9 mouse cellular contexts compared by ENCODE assay signal in genomic region chr6:114888922-114889321, GRCm38 (mm10).
DNase-seq lines count a peak whose midpoint lies in the region; ATAC-seq and TF ChIP-seq lines count a peak whose summit lies in the region.
"Had no signal": no experiment of that assay in that cellular context is flagged by ENCODE, and none has a peak within 500 bp of the region (broad histone marks: within the 10 kb centered on the region; RNA-seq: fewer than 3 reads in every experiment).

No protein-coding gene starts in this region.

- WGBS in embryonic facial prominence, embryonic 13.5 days, result 15% methylated on average over 13 of the region's 13 CpGs
- WGBS in limb, embryonic 11.5 days, result 35% methylated on average over 13 of the region's 13 CpGs
- WGBS in midbrain, postnatal 0 days, result 13% methylated on average over 13 of the region's 13 CpGs

- peak overlapping the region; percentile 81 for H3K27ac ChIP-seq in embryonic facial prominence, embryonic 13.5 days
- H3K27ac ChIP-seq in limb, embryonic 11.5 days (replicated peaks; ENCODE audit: low read depth, low read length), result peak overlapping the region; percentile 2; the same call in 1 of the 2 replicates
- peak overlapping the region; percentile 62 for H3K27ac ChIP-seq in midbrain, postnatal 0 days (ENCODE audit: low read depth, low read length)

- H3K27me3 ChIP-seq in embryonic facial prominence, embryonic 13.5 days, result no peaks in the 10 kb centered on the region
- no peaks in the 10 kb centered on the region for H3K27me3 ChIP-seq in limb, embryonic 11.5 days (ENCODE audit: control insufficient read depth, insufficient read depth, low read length)
- H3K27me3 ChIP-seq in midbrain, postnatal 0 days (ENCODE audit: insufficient read depth, low read length), result no peaks in the 10 kb centered on the region

- peak; percentile 64 for TF ChIP-seq CTCF in midbrain, postnatal 0 days (IDR thresholded peaks at IDR 0.05)

- peaks cover 89% of the 10 kb centered on the region for H3K4me1 ChIP-seq in embryonic facial prominence, embryonic 13.5 days
- peaks cover 54% of the 10 kb centered on the region for H3K4me1 ChIP-seq in limb, embryonic 11.5 days (ENCODE audit: control insufficient read depth, insufficient read depth, low read length)
- peaks cover 44% of the 10 kb centered on the region for H3K4me1 ChIP-seq in midbrain, postnatal 0 days (ENCODE audit: insufficient read depth, low read length)

- H3K36me3 ChIP-seq in embryonic facial prominence, embryonic 13.5 days, result peaks cover 48% of the 10 kb centered on the region
- no peaks in the 10 kb centered on the region for H3K36me3 ChIP-seq in limb, embryonic 11.5 days (ENCODE audit: control insufficient read depth, insufficient read depth, low read length)
- no peaks in the 10 kb centered on the region for H3K36me3 ChIP-seq in midbrain, postnatal 0 days (ENCODE audit: insufficient read depth, low read length)

- H3K9me3 ChIP-seq in embryonic facial prominence, embryonic 13.5 days, result no peaks in the 10 kb centered on the region
- H3K9me3 ChIP-seq in limb, embryonic 11.5 days (ENCODE audit: control insufficient read depth, low read length), result no peaks in the 10 kb centered on the region
- H3K9me3 ChIP-seq in midbrain, postnatal 0 days (ENCODE audit: low read length), result no peaks in the 10 kb centered on the region

- ATAC-seq in embryonic facial prominence, embryonic 13.5 days (ENCODE audit: insufficient number of reproducible peaks, insufficient read depth, low FRiP score, low TSS enrichment, low read depth), result peak; percentile 64; the same call in 1 of the 2 replicates
- peak; percentile 85 for ATAC-seq in limb, embryonic 11.5 days (ENCODE audit: insufficient number of reproducible peaks, low FRiP score, low TSS enrichment, low read depth)
- peak; percentile 35 for ATAC-seq in midbrain, postnatal 0 days (ENCODE audit: low FRiP score)

- no peak overlapping the region for H3K9ac ChIP-seq in embryonic facial prominence, embryonic 13.5 days
- no peak overlapping the region for H3K9ac ChIP-seq in limb, embryonic 11.5 days (ENCODE audit: low read length)
- no peak overlapping the region for H3K9ac ChIP-seq in midbrain, postnatal 0 days (replicated peaks; ENCODE audit: low read length, poor library complexity, severe bottlenecking)

- H3K4me2 ChIP-seq in embryonic facial prominence, embryonic 13.5 days, result peak overlapping the region; percentile 11; the same call in 1 of the 2 replicates
- no peak overlapping the region for H3K4me2 ChIP-seq in limb, embryonic 11.5 days (ENCODE audit: low read depth, severe bottlenecking)
- peak overlapping the region; percentile 7; the same call in 1 of the 2 replicates for H3K4me2 ChIP-seq in midbrain, postnatal 0 days (ENCODE audit: low read depth, low read length, poor library complexity, severe bottlenecking)

- DNase-seq in adrenal gland, postnatal 10 days, result peak; percentile 84
- DNase-seq in heart, adult 9 months (ENCODE audit: low spot score in 2 of 2), result peak; percentile 73 to 79
- DNase-seq in kidney, adult 8-10 months, result peak; percentile 91 to 95
- DNase-seq in limb, embryonic 11.5 days (ENCODE audit: low spot score), result peak; percentile 79
- DNase-seq in midbrain, postnatal 0 days (ENCODE audit: low spot score), result peak; percentile 82
- DNase-seq in testis, postnatal 14 days (ENCODE audit: low spot score), result peak; percentile 44
- DNase-seq in spleen, adult 12 weeks (ENCODE audit: low spot score), result no peak

- no peak overlapping the region for H3K4me3 ChIP-seq in embryonic facial prominence, embryonic 13.5 days
- no peak overlapping the region for H3K4me3 ChIP-seq in limb, embryonic 11.5 days (ENCODE audit: low read depth, low read length)
- no peak overlapping the region for H3K4me3 ChIP-seq in midbrain, postnatal 0 days (ENCODE audit: low read depth, low read length)
- H3K4me3 ChIP-seq: erythroblast, embryonic 14.5 days had no signal

Comparison
In these comparisons a context has a peak if more than half of its experiments do, and no peak if none do; other contexts are left out.
1. ATAC-seq: peak in every context shown above with its lines; median percentile 85 in limb, embryonic 11.5 days; 64 in embryonic facial prominence, embryonic 13.5 days; 35 in midbrain, postnatal 0 days.
2. H3K27ac ChIP-seq: peak in every context shown above with its lines; median percentile 81 in embryonic facial prominence, embryonic 13.5 days; 62 in midbrain, postnatal 0 days; 2 in limb, embryonic 11.5 days.